Mouse (Mus musculus) small intestine, adult 2 months (tissue): ENCODE measurements at regions not wholly inside any gene's neighbourhood (a gene's known extent, or its start where the extent isn't known, plus 50 kb on each side); places are given as distances from the start of the nearest gene placed in this dataset.
"Not testable (repeated sequence)": the region's sequence is repeated elsewhere in the genome, so short reads cannot be mapped to it uniquely, and the experiment has no call there.

ENCODE experiments used
- H3K27ac ChIP-seq: fragments of 200-500 bp; 2 replicates; pipeline ENCODE4 v1.5.1; 2012; ENCODE audit warnings: low read depth, low read length, control low read depth, inconsistent platforms; ENCODE audit not compliant: insufficient read depth
- H3K27me3 ChIP-seq: fragments of 200-500 bp; 2 replicates; pipeline ENCODE4 v1.6.1; 2012; ENCODE audit warnings: mild to moderate bottlenecking, moderate library complexity, low read length, inconsistent platforms; ENCODE audit not compliant: control insufficient read depth, insufficient read depth
- H3K36me3 ChIP-seq: fragments of 200-500 bp; 2 replicates; pipeline ENCODE4 v1.6.1; 2012; ENCODE audit warnings: mild to moderate bottlenecking, low read length, control low read depth, inconsistent platforms; ENCODE audit not compliant: control insufficient read depth, insufficient read depth
- H3K4me1 ChIP-seq: fragments of 200-500 bp; 2 replicates; pipeline ENCODE4 v1.6.1; 2012; ENCODE audit warnings: low read length, inconsistent platforms, mixed read lengths; ENCODE audit not compliant: control insufficient read depth, insufficient read depth, insufficient read length
- H3K4me3 ChIP-seq: fragments of 200-500 bp; 2 replicates; pipeline ENCODE4 v1.5.1; 2012; ENCODE audit warnings: low read depth, mild to moderate bottlenecking, control low read depth, inconsistent platforms, low read length, moderate library complexity
- CTCF ChIP-seq: fragments of 200-500 bp; IDR thresholded peaks from 2 replicates; pipeline ENCODE4 v1.5.1; 2012; ENCODE audit warnings: low read depth, mild to moderate bottlenecking, control low read depth, inconsistent platforms, low read length, moderate library complexity, mixed read lengths; ENCODE audit not compliant: insufficient replicate concordance, insufficient read length; ENCODE audit errors: extremely low read depth
- POLR2A ChIP-seq: fragments of 200-500 bp; IDR thresholded peaks from 2 replicates; pipeline ENCODE4 v1.6.1; 2012; ENCODE audit warnings: low read depth, mild to moderate bottlenecking, control low read depth, inconsistent platforms, low read length, moderate library complexity
- WGBS: fragments of 180-500 bp; shearing (Covaris S2); methylation state at CpG from one replicate; pipeline ENCODE4 v1.1.7; 2018; 5-methylcytosine and 5-hydroxymethylcytosine counted together

DNA sequence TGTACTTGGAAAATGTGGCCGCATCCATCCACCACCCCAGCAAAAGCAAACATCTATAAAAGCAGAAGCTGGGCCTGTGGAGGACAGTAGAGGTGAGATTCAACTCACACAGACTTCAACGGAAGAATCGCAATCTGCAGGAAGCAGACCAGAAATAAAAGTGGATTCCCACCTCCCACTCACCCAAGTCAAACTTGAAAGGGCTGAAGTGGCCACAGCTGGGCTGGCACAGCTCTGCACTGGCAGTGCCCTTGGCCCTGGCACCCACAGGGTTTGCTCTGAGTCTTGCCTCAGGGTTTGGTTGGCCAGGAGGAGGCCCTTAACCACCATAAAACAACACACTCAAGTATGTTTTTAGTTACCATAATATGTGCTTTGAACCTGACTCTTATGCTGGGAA is 129.1 kb upstream of the 2610301B20Rik start:
- Histone ChIP-seq H3K4me3 (no peak overlapping the region), H3K4me1 (no peaks in the 10 kb centered on the region), H3K36me3 (no peaks in the 10 kb centered on the region), H3K27ac (no peak overlapping the region), H3K27me3 (no peaks in the 10 kb centered on the region)
- 70% methylated on average over 3 of the region's 3 CpGs for WGBS
- TF ChIP-seq CTCF = no peak

GRCm38 (mm10) chr4:10748816-10749215 is 125.5 kb upstream of the 2610301B20Rik start:
- H3K4me3 ChIP-seq = no peak overlapping the region
- 79% methylated on average over 8 of the region's 8 CpGs for WGBS
- H3K36me3 ChIP-seq = no peaks in the 10 kb centered on the region
- TF ChIP-seq POLR2A (no peak), CTCF (no peak)
- H3K4me1 ChIP-seq = no peaks in the 10 kb centered on the region
- H3K27me3 ChIP-seq = no peaks in the 10 kb centered on the region
- H3K27ac ChIP-seq = no peak overlapping the region

DNA sequence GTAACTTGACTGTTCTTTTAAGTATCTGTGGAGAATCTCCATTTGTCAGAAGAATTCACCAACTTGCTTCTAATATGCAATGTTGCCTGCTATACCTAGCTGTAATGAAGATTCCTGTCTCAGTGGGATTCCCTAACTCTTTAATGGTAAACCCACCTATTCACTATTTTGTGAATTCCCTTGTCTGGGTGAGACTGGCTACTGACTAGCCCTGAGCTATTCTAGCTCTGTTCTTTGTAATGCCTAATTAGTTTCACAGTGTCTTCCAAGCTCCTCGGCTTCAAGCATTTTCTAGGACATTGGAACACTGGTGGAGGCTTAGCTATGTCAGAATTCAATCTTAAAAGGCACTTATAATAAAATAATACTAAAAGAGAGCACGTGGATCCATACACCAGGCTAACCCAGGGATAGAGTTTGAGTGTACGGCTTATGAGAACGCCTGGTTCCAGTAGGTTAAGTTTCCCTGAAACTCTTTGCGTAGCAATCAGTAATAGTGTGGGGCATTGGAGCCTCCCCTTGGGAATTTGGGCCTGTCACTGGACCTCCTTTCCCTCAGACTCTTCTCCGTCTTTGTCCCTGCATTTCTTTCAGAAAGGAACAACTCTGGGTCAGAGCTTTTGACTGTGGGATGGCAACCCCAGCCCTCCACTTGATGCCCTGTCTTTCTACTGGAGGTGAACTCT is 123.8 kb upstream of the 2610301B20Rik start:
- 82% methylated on average over 6 of the region's 6 CpGs for WGBS
- H3K27me3 ChIP-seq, H3K4me3 ChIP-seq, H3K4me1 ChIP-seq, H3K36me3 ChIP-seq, H3K27ac ChIP-seq: not testable (repeated sequence)

DNA sequence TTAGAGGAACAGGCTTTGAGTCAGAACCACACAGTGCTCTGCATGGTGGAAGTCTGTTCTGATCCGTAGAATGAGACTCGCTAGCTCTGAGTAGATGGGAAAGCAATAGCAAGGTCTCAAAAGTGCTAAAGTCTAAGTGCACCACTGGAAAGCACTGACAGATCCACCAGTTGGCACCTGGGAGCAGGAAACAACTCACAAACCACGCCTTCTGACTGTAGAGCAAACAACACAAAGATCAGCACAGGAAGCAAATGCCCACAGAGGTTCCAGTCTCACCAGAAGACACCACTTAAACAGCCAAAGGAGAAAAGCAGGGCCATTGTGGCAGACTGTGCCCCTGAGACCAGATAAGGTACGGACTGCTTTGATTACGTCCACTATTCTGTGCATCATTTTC is 121.1 kb upstream of the 2610301B20Rik start:
- Histone ChIP-seq H3K27ac (no peak overlapping the region), H3K27me3 (no peaks in the 10 kb centered on the region), H3K36me3 (no peaks in the 10 kb centered on the region), H3K4me1 (no peaks in the 10 kb centered on the region), H3K4me3 (no peak overlapping the region)
- TF ChIP-seq CTCF = no peak
- no peak for TF ChIP-seq POLR2A
- WGBS = 39% methylated on average over 5 of the region's 5 CpGs

- H3K27me3 ChIP-seq = no peaks in the 10 kb centered on the region
- H3K27ac ChIP-seq = no peak overlapping the region
- no peaks in the 10 kb centered on the region for H3K4me1 ChIP-seq
- TF ChIP-seq POLR2A = no peak
- no peak for TF ChIP-seq CTCF
- WGBS = 89% methylated on average over 4 of the region's 4 CpGs
- H3K36me3 ChIP-seq = no peaks in the 10 kb centered on the region
- no peak overlapping the region for H3K4me3 ChIP-seq
These were observed 114.8 kb upstream of the 2610301B20Rik start for GRCm38 (mm10) chr4:10759491-10759890.

- WGBS = 81% methylated on average over 6 of the region's 6 CpGs
- Histone ChIP-seq H3K36me3 (no peaks in the 10 kb centered on the region), H3K27ac (no peak overlapping the region), H3K4me3 (no peak overlapping the region), H3K27me3 (no peaks in the 10 kb centered on the region; the same call in 1 of the 2 replicates), H3K4me1 (no peaks in the 10 kb centered on the region)
- TF ChIP-seq POLR2A (no peak), CTCF (no peak)
These were observed 106.6 kb upstream of the 2610301B20Rik start for GRCm38 (mm10) chr4:10767676-10768075.

DNA sequence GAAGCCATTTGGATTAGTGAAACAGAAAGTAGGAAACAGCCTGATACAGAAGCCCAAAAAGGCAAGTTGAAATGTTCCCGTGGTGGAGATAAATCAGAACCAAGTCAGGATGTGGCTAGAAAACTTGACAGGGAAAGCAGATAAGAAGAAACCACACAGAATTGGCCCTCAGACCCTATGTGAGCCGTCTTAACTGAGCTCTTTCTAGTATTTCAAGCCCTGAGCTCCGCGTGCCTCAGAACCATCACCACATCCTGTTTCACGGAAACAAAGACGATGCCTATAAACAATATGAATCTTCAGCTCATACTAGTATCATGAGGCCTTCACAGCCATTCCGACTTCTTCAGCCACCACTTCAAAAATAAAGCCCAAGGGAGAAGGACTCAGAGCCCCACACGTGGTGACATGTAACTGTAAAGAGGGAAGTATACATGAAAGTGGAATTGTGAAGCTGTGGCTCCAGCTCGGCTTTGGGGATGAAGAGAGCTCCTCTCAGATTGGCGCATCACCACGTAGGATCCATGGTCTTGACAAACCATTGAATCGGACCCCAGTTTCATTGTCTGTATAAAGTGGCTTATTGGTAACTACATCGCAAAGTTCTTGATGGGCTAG is 104.2 kb upstream of the 2610301B20Rik start:
- no peaks in the 10 kb centered on the region for H3K36me3 ChIP-seq
- no peaks in the 10 kb centered on the region; the same call in 1 of the 2 replicates for H3K27me3 ChIP-seq
- H3K4me3 ChIP-seq = no peak overlapping the region
- H3K4me1 ChIP-seq = no peaks in the 10 kb centered on the region
- TF ChIP-seq POLR2A (no peak), CTCF (no peak)
- 81% methylated on average over 13 of the region's 13 CpGs for WGBS
- no peak overlapping the region for H3K27ac ChIP-seq
